In the genomic region with DNA sequence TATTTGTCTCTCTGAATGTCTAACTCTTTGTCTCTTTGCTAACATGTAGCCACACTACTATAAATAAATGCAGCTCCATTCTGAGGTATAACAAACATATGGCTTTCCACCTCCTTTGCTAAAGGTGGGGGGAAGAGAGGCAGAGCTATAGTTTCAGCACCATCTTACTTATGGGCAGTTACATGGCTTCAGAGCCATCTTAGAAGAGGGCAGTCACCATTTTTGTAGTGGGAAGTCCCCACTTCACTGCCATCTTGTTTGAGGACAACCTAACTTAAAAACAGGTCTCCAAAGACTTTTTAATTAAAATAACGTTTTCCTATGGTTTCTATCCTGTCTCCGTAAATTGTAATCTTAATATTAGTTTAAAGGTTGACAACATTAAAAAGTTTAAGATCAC, we compare ENCODE assay signal across 26 mouse cellular contexts. TPM values are rescaled to one million over a fixed set of nuclear protein-coding genes. Genes with fewer than 3 reads are reported as not detected.
"Had no signal": no experiment of that assay in that cellular context is flagged by ENCODE, and none has a peak within 500 bp of the region (broad histone marks: within the 10 kb centered on the region; RNA-seq: fewer than 3 reads in every experiment).

No protein-coding gene starts in this region.

- H3K27ac ChIP-seq: gastrocnemius, adult 2 months; heart, adult 2 months; heart, embryonic 13.5 days; heart, embryonic 15.5 days; hindbrain, embryonic 13.5 days; hindbrain, embryonic 15.5 days; hindbrain, postnatal 0 days; kidney, embryonic 15.5 days; kidney, postnatal 0 days; left cerebral cortex, adult 2 months; limb, embryonic 10.5 days; limb, embryonic 12.5 days; liver, embryonic 13.5 days had no signal

- H3K4me2 ChIP-seq: heart, embryonic 11.5 days; heart, embryonic 13.5 days; heart, embryonic 15.5 days; hindbrain, embryonic 13.5 days; hindbrain, embryonic 15.5 days; kidney, embryonic 15.5 days; limb, embryonic 12.5 days; liver, embryonic 11.5 days; liver, embryonic 13.5 days had no signal

- H3K9me3 ChIP-seq: heart, embryonic 13.5 days; heart, embryonic 15.5 days; hindbrain, embryonic 13.5 days; hindbrain, embryonic 15.5 days; kidney, embryonic 15.5 days; limb, embryonic 10.5 days; limb, embryonic 12.5 days; liver, embryonic 13.5 days had no signal

- H3K4me3 ChIP-seq: gastrocnemius, adult 2 months; heart, adult 2 months; heart, embryonic 13.5 days; heart, embryonic 15.5 days; hindbrain, embryonic 13.5 days; hindbrain, embryonic 15.5 days; kidney, embryonic 15.5 days; left cerebral cortex, adult 2 months; limb, embryonic 10.5 days; limb, embryonic 12.5 days; liver, embryonic 13.5 days had no signal

- H3K27me3 ChIP-seq: heart, embryonic 13.5 days; heart, embryonic 15.5 days; hindbrain, embryonic 13.5 days; hindbrain, embryonic 15.5 days; kidney, embryonic 15.5 days; limb, embryonic 12.5 days; liver, embryonic 13.5 days had no signal

- H3K4me1 ChIP-seq: heart, embryonic 13.5 days; heart, embryonic 15.5 days; hindbrain, embryonic 13.5 days; hindbrain, embryonic 15.5 days; kidney, embryonic 15.5 days; limb, embryonic 10.5 days; limb, embryonic 12.5 days; liver, embryonic 13.5 days had no signal

- H3K9ac ChIP-seq: heart, embryonic 13.5 days; heart, embryonic 15.5 days; hindbrain, embryonic 13.5 days; hindbrain, embryonic 15.5 days; kidney, embryonic 15.5 days; limb, embryonic 12.5 days; liver, embryonic 13.5 days had no signal

- H3K36me3 ChIP-seq: heart, embryonic 15.5 days; hindbrain, embryonic 13.5 days; hindbrain, embryonic 15.5 days; kidney, embryonic 15.5 days had no signal

- DNase-seq: gastrocnemius, adult 2 months; gastrocnemius, postnatal 14 days; gastrocnemius, postnatal 36 days; heart, adult 2 months; heart, postnatal 14 days; heart, postnatal 36 days; kidney, adult 11 months; kidney, adult 2 months; kidney, adult 9 months; kidney, postnatal 14 days; kidney, postnatal 36 days; layer of hippocampus, adult 9-11 months; liver; liver, embryonic 13.5 days had no signal

RNA-seq across cellular contexts. Expression of gene Neil3, which starts 47.1 kb away (rescaled TPM):
- total RNA-seq: gastrocnemius, adult 2 months had no signal
